Mouse (Mus musculus): ENCODE measurements around the gene Dip2b. TPM values are rescaled to one million over a fixed set of nuclear protein-coding genes. Genes with fewer than 3 reads are reported as not detected.

The Dip2b gene
- total and polyA plus RNA-seq, 3 experiments = 11.2 to 19.5 (median 18.6) TPM

DNA sequence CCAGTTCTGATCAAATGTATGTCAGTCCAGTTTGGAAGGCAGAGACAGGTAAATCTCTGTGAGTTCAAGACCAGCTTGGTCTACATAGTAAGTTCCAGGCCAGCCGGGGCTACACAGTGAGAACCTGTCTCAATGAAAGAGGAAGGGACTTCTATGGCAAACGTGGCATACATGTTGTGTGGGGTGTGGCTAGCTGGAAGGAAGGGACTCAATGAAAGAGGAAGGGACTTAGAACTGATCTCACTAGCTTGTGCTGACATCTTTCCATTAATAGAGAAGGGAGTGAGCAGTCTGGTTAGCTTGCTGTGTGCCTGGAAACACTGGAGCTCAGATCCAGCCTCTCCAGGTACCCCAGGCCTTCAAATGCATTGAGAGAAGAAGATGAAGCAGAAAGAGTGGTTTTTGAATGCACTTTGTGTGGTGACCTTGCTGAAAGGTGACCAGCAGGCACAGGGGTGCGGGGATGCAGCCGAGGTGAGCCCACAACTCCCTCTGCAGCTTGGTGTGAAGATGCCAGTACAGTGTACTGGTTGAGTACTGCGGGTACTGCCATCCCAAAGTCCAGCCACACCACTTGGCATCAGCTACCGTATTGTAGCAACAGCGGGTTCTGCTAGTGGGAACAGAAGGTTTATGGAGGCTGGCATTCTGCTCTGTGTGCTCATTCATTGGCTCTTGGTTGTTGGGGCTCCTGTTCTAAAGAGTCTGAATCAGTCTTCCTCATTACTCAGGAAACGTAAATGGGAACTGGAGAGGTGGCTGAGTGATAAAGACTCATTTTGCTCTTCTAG, 148.6 kb downstream of the Dip2b start:
- no peaks in the 10 kb centered on the region for H3K36me3 ChIP-seq (ENCODE audit: control insufficient read depth, insufficient read depth, low read length)
- no peak for TF ChIP-seq POLR2A (IDR thresholded peaks at IDR 0.05; ENCODE audit: insufficient read depth, low read depth, low read length)
- no peak for TF ChIP-seq CTCF (IDR thresholded peaks at IDR 0.05)
- no peak for TF ChIP-seq EP300 (IDR thresholded peaks at IDR 0.05; ENCODE audit: insufficient read depth, low read depth, low read length)
- 88% methylated on average over 8 of the region's 8 CpGs for WGBS

DNA sequence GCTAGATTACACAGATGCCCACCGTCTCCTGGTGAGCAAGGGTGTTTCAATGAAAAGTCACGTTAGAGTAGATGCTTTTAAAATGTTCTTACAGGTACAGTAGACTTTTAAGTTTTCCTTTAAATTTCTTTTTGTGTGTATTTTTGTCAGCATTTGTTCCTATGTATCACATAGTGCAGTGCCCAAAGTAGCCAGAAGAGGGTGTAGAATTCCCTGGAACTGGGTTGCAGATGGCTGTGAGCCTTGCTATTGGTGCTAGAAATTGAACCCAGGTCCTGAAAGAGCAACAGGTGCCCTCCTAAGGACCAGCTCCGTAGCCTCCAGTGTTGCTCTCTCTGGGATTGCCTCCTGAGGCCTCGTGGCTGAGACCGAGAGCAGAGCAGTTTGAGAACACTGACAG, 150.1 kb downstream of the Dip2b start:
- Histone ChIP-seq H3K4me1 (ENCODE audit: control insufficient read depth, insufficient read depth, low read length) (no peaks in the 10 kb centered on the region), H3K36me3 (ENCODE audit: control insufficient read depth, insufficient read depth, low read length) (no peaks in the 10 kb centered on the region), H3K27me3 (ENCODE audit: control insufficient read depth, insufficient read depth, low read length) (no peaks in the 10 kb centered on the region), H3K4me3 (no peak overlapping the region), H3K9ac (ENCODE audit: low read depth, low read length) (no peak overlapping the region), H3K79me2 (replicated peaks; ENCODE audit: control insufficient read depth, insufficient read depth, low read length) (no peaks in the 10 kb centered on the region), H3K27ac (no peak overlapping the region)
- 96% methylated on average over 5 of the region's 5 CpGs for WGBS
- TF ChIP-seq EP300 (IDR thresholded peaks at IDR 0.05; ENCODE audit: insufficient read depth, low read depth, low read length) (no peak), CTCF (IDR thresholded peaks at IDR 0.05) (peak; percentile 59)
- no peak for DNase-seq
- intact Hi-C loops (cut with DNase I) = no loop called here

More for the DNA sequence above, 148.6 kb downstream of the Dip2b start:
- H3K9ac ChIP-seq (ENCODE audit: low read depth, low read length) = no peak overlapping the region
- no peak overlapping the region for H3K27ac ChIP-seq
- no peaks in the 10 kb centered on the region for H3K79me2 ChIP-seq (replicated peaks; ENCODE audit: control insufficient read depth, insufficient read depth, low read length)
- DNase-seq = no peak
- no peaks in the 10 kb centered on the region for H3K4me1 ChIP-seq (ENCODE audit: control insufficient read depth, insufficient read depth, low read length)
- H3K27me3 ChIP-seq (ENCODE audit: control insufficient read depth, insufficient read depth, low read length) = no peaks in the 10 kb centered on the region
- H3K4me3 ChIP-seq = no peak overlapping the region
- intact Hi-C loops (cut with DNase I) = no loop called here

DNA sequence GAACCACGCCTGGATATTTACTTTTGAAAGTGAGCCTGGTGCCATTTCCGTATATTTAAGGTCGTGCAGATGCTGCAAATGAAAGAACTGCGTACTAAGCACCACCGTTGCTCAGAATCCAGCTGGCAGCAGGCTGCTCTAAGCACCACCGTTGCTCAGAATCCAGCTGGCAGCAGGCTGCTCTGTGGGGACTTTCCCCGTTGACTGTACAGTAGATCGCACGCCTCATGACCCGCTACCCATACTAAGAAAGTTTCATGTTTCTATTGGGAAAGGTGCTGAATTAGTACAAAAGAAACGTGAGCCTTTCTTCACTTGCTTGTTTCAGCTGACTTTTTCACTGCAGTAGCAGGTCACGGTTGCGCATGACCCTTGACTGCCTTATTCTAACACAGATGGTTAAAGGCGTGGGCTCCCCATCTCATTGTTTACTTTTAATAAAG, 150.5 kb downstream of the Dip2b start:
- H3K27ac ChIP-seq = no peak overlapping the region
- no peak for DNase-seq
- H3K4me1 ChIP-seq (ENCODE audit: control insufficient read depth, insufficient read depth, low read length) = no peaks in the 10 kb centered on the region
- H3K9ac ChIP-seq (ENCODE audit: low read depth, low read length) = no peak overlapping the region
- no peaks in the 10 kb centered on the region for H3K36me3 ChIP-seq (ENCODE audit: control insufficient read depth, insufficient read depth, low read length)
- no peak for TF ChIP-seq EP300 (IDR thresholded peaks at IDR 0.05; ENCODE audit: insufficient read depth, low read depth, low read length)
- H3K27me3 ChIP-seq (ENCODE audit: control insufficient read depth, insufficient read depth, low read length) = no peaks in the 10 kb centered on the region
- WGBS = 72% methylated on average over 14 of the region's 14 CpGs
- H3K4me3 ChIP-seq = no peak overlapping the region
- intact Hi-C loops (cut with DNase I) = no loop called here
- H3K79me2 ChIP-seq (replicated peaks; ENCODE audit: control insufficient read depth, insufficient read depth, low read length) = no peaks in the 10 kb centered on the region

DNA sequence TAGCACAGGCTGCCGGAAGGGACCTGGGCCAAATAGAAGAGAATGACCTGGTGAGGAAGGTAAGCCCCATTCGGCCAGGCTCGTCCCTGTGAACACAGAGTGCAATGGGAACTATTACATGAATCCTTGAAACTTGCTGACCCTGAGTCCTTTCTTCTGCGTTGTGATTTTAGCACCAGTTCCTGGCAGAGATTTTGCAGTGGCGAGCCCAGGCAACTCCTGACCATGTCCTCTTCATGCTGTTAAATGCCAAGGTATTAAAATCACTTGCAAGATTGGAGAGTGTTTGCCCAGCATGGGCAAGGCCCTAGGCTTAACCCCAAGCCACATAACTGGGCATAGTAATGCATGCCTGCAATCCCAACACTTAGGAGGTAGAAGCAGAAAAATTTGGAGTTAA, 151.6 kb downstream of the Dip2b start:
- no peaks in the 10 kb centered on the region for H3K27me3 ChIP-seq (ENCODE audit: control insufficient read depth, insufficient read depth, low read length)
- DNase-seq = peak in 1 of 2 experiments; percentile 32
- no peaks in the 10 kb centered on the region for H3K79me2 ChIP-seq (replicated peaks; ENCODE audit: control insufficient read depth, insufficient read depth, low read length)
- TF ChIP-seq POLR2A (IDR thresholded peaks at IDR 0.05; ENCODE audit: insufficient read depth, low read depth, low read length) (no peak), EP300 (IDR thresholded peaks at IDR 0.05; ENCODE audit: insufficient read depth, low read depth, low read length) (peak; percentile 37; the same call in 1 of the 2 replicates), CTCF (IDR thresholded peaks at IDR 0.05) (no peak)
- H3K4me3 ChIP-seq = no peak overlapping the region
- intact Hi-C loops (cut with DNase I) = no loop called here
- H3K4me1 ChIP-seq (ENCODE audit: control insufficient read depth, insufficient read depth, low read length) = no peaks in the 10 kb centered on the region
- H3K36me3 ChIP-seq (ENCODE audit: control insufficient read depth, insufficient read depth, low read length) = no peaks in the 10 kb centered on the region
- no peak overlapping the region for H3K9ac ChIP-seq (ENCODE audit: low read depth, low read length)
- 77% methylated on average over 5 of the region's 5 CpGs for WGBS
- H3K27ac ChIP-seq = peak overlapping the region; percentile 51

DNA sequence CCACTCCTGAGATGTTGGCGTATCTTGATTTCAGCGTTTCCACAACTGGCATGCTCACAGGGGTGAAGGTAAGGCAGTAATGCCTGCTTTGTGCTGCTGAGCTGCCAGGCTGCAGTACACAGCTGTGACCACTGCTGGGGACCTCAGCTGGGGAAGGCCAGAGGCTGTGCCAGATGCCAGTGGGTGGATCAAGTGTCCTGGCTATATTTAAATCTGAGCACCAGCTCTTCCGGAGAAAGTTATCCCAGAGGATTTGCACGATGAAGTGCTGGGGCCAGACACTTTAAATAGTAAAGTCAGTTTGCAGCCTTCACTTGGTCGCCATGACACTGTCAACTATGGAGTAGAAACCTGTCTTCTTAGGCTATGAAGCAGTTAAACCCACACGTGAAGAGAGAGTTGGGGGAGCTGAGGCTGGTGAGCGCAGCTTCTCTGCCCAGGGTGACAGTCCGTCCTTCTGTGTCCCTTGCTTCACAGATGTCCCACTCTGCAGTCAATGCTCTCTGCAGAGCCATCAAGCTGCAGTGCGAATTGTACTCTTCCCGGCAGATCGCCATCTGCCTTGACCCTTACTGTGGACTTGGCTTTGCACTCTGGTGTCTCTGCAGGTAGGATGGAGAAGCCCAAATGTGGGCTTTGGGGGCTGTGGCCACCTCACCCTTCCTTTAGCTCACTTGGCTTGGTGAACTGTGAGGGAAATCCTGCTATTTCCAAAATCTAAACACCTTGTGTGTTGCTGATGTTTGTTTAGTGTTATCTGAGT, 160.7 kb downstream of the Dip2b start:
- H3K36me3 ChIP-seq (ENCODE audit: control insufficient read depth, insufficient read depth, low read length) = 0 out of 2 replicates have a peak, but pooled peaks cover 6% of the 10 kb centered on the region
- intact Hi-C loops (cut with DNase I) = no loop called here
- WGBS = 49% methylated on average over 11 of the region's 11 CpGs
- peak overlapping the region; percentile 43 for H3K4me3 ChIP-seq
- H3K27me3 ChIP-seq (ENCODE audit: control insufficient read depth, insufficient read depth, low read length) = no peaks in the 10 kb centered on the region
- peak overlapping the region; percentile 30 for H3K9ac ChIP-seq (ENCODE audit: low read depth, low read length)
- TF ChIP-seq EP300 (IDR thresholded peaks at IDR 0.05; ENCODE audit: insufficient read depth, low read depth, low read length) (0 out of 2 replicates have a peak, but pooled peaks have one; percentile 43), CTCF (IDR thresholded peaks at IDR 0.05) (peak; percentile 75), POLR2A (IDR thresholded peaks at IDR 0.05; ENCODE audit: insufficient read depth, low read depth, low read length) (peak; percentile 64)
- no peaks in the 10 kb centered on the region for H3K79me2 ChIP-seq (replicated peaks; ENCODE audit: control insufficient read depth, insufficient read depth, low read length)
- DNase-seq = peak; percentile 44 to 72
- H3K27ac ChIP-seq = peak overlapping the region; percentile 92
- H3K4me1 ChIP-seq (ENCODE audit: control insufficient read depth, insufficient read depth, low read length) = peaks cover 10% of the 10 kb centered on the region

DNA sequence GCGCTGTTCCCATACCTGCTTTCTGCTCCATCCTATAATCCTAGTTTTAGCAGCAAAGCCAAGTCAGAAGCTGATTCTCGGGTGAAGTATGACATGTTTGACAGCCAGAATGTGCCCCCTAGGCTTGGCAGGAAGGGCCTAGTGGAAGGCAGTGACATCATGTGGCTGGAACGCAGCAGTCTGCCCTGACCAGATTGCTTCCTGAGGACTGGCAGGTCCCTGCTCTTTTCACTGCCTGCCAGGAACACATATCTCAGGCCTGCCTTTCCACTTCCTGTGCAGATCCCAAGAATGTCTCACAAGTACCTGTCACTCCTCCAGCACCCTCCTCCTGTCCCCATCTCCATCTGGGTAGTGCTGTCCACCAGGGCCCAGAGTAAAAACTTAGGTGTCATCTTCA, 161.3 kb downstream of the Dip2b start:
- Histone ChIP-seq H3K4me1 (ENCODE audit: control insufficient read depth, insufficient read depth, low read length) (peaks cover 10% of the 10 kb centered on the region), H3K4me3 (peak overlapping the region; percentile 43; the same call in 1 of the 2 replicates), H3K9ac (ENCODE audit: low read depth, low read length) (no peak overlapping the region), H3K27me3 (ENCODE audit: control insufficient read depth, insufficient read depth, low read length) (no peaks in the 10 kb centered on the region), H3K36me3 (ENCODE audit: control insufficient read depth, insufficient read depth, low read length) (0 out of 2 replicates have a peak, but pooled peaks cover 6% of the 10 kb centered on the region), H3K79me2 (replicated peaks; ENCODE audit: control insufficient read depth, insufficient read depth, low read length) (no peaks in the 10 kb centered on the region), H3K27ac (peak overlapping the region; percentile 92)
- peak; percentile 46 to 79 for DNase-seq
- intact Hi-C loops (cut with DNase I) = no loop called here
- WGBS = 30% methylated on average over 3 of the region's 3 CpGs
- TF ChIP-seq POLR2A (IDR thresholded peaks at IDR 0.05; ENCODE audit: insufficient read depth, low read depth, low read length) (peak; percentile 43; the same call in 1 of the 2 replicates), CTCF (IDR thresholded peaks at IDR 0.05) (peak; percentile 43), EP300 (IDR thresholded peaks at IDR 0.05; ENCODE audit: insufficient read depth, low read depth, low read length) (peak; percentile 90)
